Mouse (Mus musculus) hindbrain, embryonic 16.5 days (tissue): ENCODE measurements at regions not wholly inside any gene's neighbourhood (a gene's known extent, or its start where the extent isn't known, plus 50 kb on each side); places are given as distances from the start of the nearest gene placed in this dataset.
A peak's percentile ranks its signal among the peaks of the same experiment; 100 is the strongest.

ENCODE experiments used
- ATAC-seq: fragments of 200-750 bp; cut with Nextera tagmentation; 2 replicates; pipeline ENCODE4 v1.8.0; 2017; ENCODE audit warnings: moderate TSS enrichment, moderate library complexity
- H3K27ac ChIP-seq: fragments of 300-500 bp; sonication (generic); 2 replicates; pipeline ENCODE4 v1.5.1; 2014; ENCODE audit warnings: low read depth, mild to moderate bottlenecking, control low read depth, low read length, moderate library complexity
- H3K27me3 ChIP-seq: fragments of 300-500 bp; sonication (generic); replicated peaks from 2 replicates; pipeline ENCODE4 v1.6.1; 2014; ENCODE audit warnings: low read length; ENCODE audit not compliant: control insufficient read depth, insufficient read depth
- H3K36me3 ChIP-seq: fragments of 300-500 bp; sonication (generic); 2 replicates; pipeline ENCODE4 v1.6.1; 2014; ENCODE audit warnings: mild to moderate bottlenecking, low read length, moderate library complexity, mixed read lengths; ENCODE audit not compliant: control insufficient read depth, insufficient read depth
- H3K4me1 ChIP-seq: fragments of 300-500 bp; sonication (generic); 2 replicates; pipeline ENCODE4 v1.6.1; 2014; ENCODE audit warnings: low read depth, low read length; ENCODE audit not compliant: control insufficient read depth, insufficient read depth
- H3K4me2 ChIP-seq: fragments of 300-500 bp; sonication (generic); 2 replicates; pipeline ENCODE4 v1.6.1; 2014; ENCODE audit warnings: mild to moderate bottlenecking, low read length, control low read depth, moderate library complexity
- H3K4me3 ChIP-seq: fragments of 300-500 bp; sonication (generic); 2 replicates; pipeline ENCODE4 v1.5.1; 2014; ENCODE audit warnings: mild to moderate bottlenecking, low read length, control low read depth, moderate library complexity
- H3K9ac ChIP-seq: fragments of 300-500 bp; sonication (generic); 2 replicates; pipeline ENCODE4 v1.6.1; 2014; ENCODE audit warnings: low read depth, mild to moderate bottlenecking, control low read depth, low read length, moderate library complexity
- H3K9me3 ChIP-seq: fragments of 300-500 bp; sonication (generic); 2 replicates; pipeline ENCODE4 v1.6.1; 2014; ENCODE audit warnings: mild to moderate bottlenecking, low read length, moderate library complexity; ENCODE audit not compliant: control insufficient read depth
- whole genome bisulfite sequencing: fragments of 180-500 bp; shearing (Covaris S2); extraction: QIAGEN DNeasy Blood & Tissue Kit; methylation state at CpG from one replicate; pipeline ENCODE4 v1.1.7; 2014; 5-methylcytosine and 5-hydroxymethylcytosine counted together

- 70% methylated on average over 10 of the region's 10 CpGs for WGBS
- Histone ChIP-seq H3K27me3 (no peaks in the 10 kb centered on the region), H3K4me2 (no peak overlapping the region), H3K9ac (no peak overlapping the region), H3K36me3 (no peaks in the 10 kb centered on the region), H3K4me1 (peaks cover 9% of the 10 kb centered on the region), H3K4me3 (no peak overlapping the region), H3K9me3 (no peaks in the 10 kb centered on the region), H3K27ac (no peak overlapping the region)
- ATAC-seq, result no peak
Observed at GRCm38 (mm10) chr10:66904552-66905367, 191.2 kb upstream of the Jmjd1c start.

- Histone ChIP-seq H3K9me3 (no peaks in the 10 kb centered on the region), H3K27me3 (no peaks in the 10 kb centered on the region), H3K4me1 (no peaks in the 10 kb centered on the region), H3K4me3 (no peak overlapping the region), H3K4me2 (no peak overlapping the region), H3K9ac (no peak overlapping the region), H3K27ac (no peak overlapping the region), H3K36me3 (no peaks in the 10 kb centered on the region)
- WGBS, result 55% methylated on average over 4 of the region's 4 CpGs
- ATAC-seq, result no peak
Observed at GRCm38 (mm10) chr10:66907842-66908241, 188.1 kb upstream of the Jmjd1c start.

- Histone ChIP-seq H3K36me3 (no peaks in the 10 kb centered on the region), H3K9me3 (no peaks in the 10 kb centered on the region), H3K4me1 (peaks cover 9% of the 10 kb centered on the region), H3K4me2 (no peak overlapping the region), H3K9ac (no peak overlapping the region), H3K4me3 (no peak overlapping the region), H3K27ac (no peak overlapping the region), H3K27me3 (no peaks in the 10 kb centered on the region)
- WGBS, result 16% methylated on average over 12 of the region's 12 CpGs
- ATAC-seq, result peak; percentile 31; the same call in 1 of the 2 replicates
Observed at GRCm38 (mm10) chr10:66909204-66909889, 186.6 kb upstream of the Jmjd1c start.

- Histone ChIP-seq H3K9ac (no peak overlapping the region), H3K4me2 (no peak overlapping the region), H3K36me3 (no peaks in the 10 kb centered on the region), H3K4me1 (peaks cover 12% of the 10 kb centered on the region), H3K4me3 (no peak overlapping the region), H3K27me3 (no peaks in the 10 kb centered on the region), H3K27ac (no peak overlapping the region), H3K9me3 (no peaks in the 10 kb centered on the region)
- WGBS, result 66% methylated on average over 17 of the region's 17 CpGs
- ATAC-seq, result no peak
Observed at GRCm38 (mm10) chr10:66909905-66910681, 185.8 kb upstream of the Jmjd1c start.

GRCm38 (mm10) chr10:66911261-66911911, 184.5 kb upstream of the Jmjd1c start:
- no peak overlapping the region for H3K4me3 ChIP-seq
- H3K4me1 ChIP-seq, result peaks cover 12% of the 10 kb centered on the region
- H3K27ac ChIP-seq, result no peak overlapping the region; the same call in 1 of the 2 replicates
- no peaks in the 10 kb centered on the region for H3K9me3 ChIP-seq
- no peaks in the 10 kb centered on the region for H3K36me3 ChIP-seq
- no peak overlapping the region; the same call in 1 of the 2 replicates for H3K4me2 ChIP-seq
- WGBS, result 57% methylated on average over 10 of the region's 10 CpGs
- H3K9ac ChIP-seq, result peak overlapping the region; percentile 39; the same call in 1 of the 2 replicates
- no peak for ATAC-seq
- no peaks in the 10 kb centered on the region for H3K27me3 ChIP-seq

- no peak for ATAC-seq
- Histone ChIP-seq H3K36me3 (no peaks in the 10 kb centered on the region), H3K4me2 (no peak overlapping the region), H3K9me3 (no peaks in the 10 kb centered on the region), H3K9ac (no peak overlapping the region), H3K4me1 (peaks cover 12% of the 10 kb centered on the region), H3K27me3 (no peaks in the 10 kb centered on the region), H3K27ac (no peak overlapping the region), H3K4me3 (no peak overlapping the region)
- 84% methylated on average over 4 of the region's 4 CpGs for WGBS
Observed at GRCm38 (mm10) chr10:66912440-66912839, 183.5 kb upstream of the Jmjd1c start.

- H3K36me3 ChIP-seq, result no peaks in the 10 kb centered on the region
- H3K4me2 ChIP-seq, result no peak overlapping the region; the same call in 1 of the 2 replicates
- 57% methylated on average over 14 of the region's 14 CpGs for WGBS
- no peak for ATAC-seq
- H3K4me3 ChIP-seq, result no peak overlapping the region
- H3K9ac ChIP-seq, result no peak overlapping the region
- H3K27me3 ChIP-seq, result no peaks in the 10 kb centered on the region
- no peaks in the 10 kb centered on the region for H3K9me3 ChIP-seq
- H3K27ac ChIP-seq, result no peak overlapping the region
- peaks cover 12% of the 10 kb centered on the region for H3K4me1 ChIP-seq
Observed at GRCm38 (mm10) chr10:66913187-66913586, 182.7 kb upstream of the Jmjd1c start.

GRCm38 (mm10) chr10:66913627-66914026, 182.3 kb upstream of the Jmjd1c start:
- H3K36me3 ChIP-seq, result no peaks in the 10 kb centered on the region
- H3K4me3 ChIP-seq, result no peak overlapping the region
- H3K27me3 ChIP-seq, result no peaks in the 10 kb centered on the region
- H3K4me1 ChIP-seq, result peaks cover 12% of the 10 kb centered on the region
- no peak overlapping the region; the same call in 1 of the 2 replicates for H3K4me2 ChIP-seq
- no peak overlapping the region for H3K27ac ChIP-seq
- peak; percentile 67 for ATAC-seq
- H3K9ac ChIP-seq, result no peak overlapping the region
- no peaks in the 10 kb centered on the region for H3K9me3 ChIP-seq
- 26% methylated on average over 8 of the region's 8 CpGs for WGBS
